Mouse (Mus musculus) thymus, postnatal 0 days (tissue): Measurements from ENCODE around the gene Pacs2. TPM values are rescaled to one million over a fixed set of nuclear protein-coding genes. Genes with fewer than 3 reads are reported as not detected.

Experiments used
- DNase-seq: peaks from one replicate; pipeline ENCODE4 v3.0.0-alpha.2; 2015; ENCODE audit warnings: low spot score
- polyA plus RNA-seq: library from polyadenylated mRNA; unstranded; fragments of >200 nt; fragmentation: Nextera tagmentation; extraction: Ambion mirVana; gene quantifications from 2 replicates; pipeline ENCODE4 v1.2.1, GENCODE M21; 2015

Gene Pacs2
- polyA plus RNA-seq, 1 experiment from 2014 or later: 6.4 TPM

DNA sequence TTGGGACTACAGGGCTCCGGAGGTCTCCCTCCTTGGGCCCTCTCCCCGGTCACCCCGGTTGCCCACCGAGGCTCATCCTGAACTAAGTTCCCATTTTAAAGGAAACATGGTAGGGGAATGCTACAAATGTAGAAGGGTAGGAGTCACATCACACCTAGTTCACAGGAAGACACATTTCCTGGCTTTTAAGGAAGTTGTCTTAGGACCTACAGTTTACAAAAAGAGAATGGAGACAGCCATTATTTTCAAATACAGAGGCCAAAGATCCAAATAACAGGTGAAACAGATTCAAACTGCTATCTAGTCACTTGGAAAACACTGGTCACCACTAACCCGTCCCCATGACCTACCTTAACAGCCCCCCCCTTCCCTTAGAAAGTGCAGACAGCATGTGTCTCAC lies 1.9 kb upstream of the Pacs2 start:
- DNase-seq: no peak

DNA sequence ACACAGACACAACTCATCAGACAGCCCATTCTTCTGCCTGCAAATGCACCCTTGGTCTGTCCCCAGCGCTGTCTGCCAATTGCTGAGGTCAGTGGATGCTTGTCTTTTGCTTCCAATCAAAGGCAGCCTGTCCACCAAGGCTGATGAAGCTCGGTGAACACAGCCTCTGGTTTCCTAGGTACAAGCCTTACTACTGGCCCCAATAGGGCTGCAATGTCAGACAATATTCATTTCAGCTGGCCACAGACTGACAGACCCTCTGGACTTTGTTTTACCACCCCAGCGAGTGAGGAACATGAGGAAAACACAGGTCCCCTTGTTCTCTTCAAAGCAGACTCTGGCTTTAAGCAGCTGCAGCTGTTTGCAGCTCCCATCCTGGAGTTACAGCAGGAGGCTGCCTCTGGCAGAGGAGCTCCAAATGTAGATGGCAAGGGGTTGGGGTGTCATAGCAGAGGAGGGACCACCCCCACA lies 1.3 kb upstream of the Pacs2 start:
- no peak for DNase-seq

DNA sequence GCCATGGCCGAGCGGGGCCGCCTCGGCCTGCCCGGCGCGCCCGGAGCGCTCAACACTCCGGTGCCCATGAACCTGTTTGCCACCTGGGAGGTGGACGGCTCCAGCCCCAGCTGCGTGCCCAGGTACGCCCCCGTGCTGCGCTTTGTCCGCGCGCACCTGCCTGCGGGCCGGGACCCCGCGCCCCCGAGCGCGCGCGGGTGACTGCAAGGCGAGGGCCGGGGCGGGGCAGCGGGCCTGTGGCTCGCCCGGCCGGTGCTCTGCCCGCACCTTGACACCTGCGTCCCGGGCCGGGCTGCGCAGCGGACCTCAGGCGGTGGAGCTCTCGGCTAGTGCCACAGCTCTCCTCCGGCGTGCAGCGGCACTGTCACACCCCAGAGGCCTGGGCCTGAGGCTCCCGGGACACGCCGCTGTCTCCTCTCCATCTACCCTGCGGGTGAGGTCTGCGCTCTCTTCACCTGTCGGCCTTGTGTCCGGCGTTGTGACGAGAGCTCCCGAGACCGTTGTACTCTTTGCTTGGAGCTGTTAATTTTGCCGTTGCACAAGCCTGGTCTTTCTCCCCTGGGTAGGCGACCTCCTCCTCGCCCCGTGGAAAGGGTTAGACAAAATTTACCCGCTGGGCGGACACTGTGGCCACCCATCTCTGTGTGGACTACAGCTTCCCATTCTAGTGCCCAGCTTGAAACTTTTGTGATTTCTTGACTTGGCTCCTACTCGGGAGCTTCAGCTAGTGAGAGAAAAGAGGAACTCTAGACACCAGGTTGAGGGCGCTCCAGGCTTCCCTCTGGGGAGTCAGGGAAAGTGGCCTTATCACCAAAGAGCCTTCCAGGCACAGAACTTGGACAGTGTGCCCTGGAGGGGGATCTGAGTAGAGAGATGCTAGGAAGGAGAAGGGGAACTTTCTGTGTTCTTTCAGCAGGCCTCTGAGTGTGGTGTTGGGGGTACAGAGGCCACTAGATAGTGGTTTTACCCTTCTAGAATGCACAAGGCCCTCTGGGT lies 551 bp downstream of the Pacs2 start:
- peak; percentile 37 for DNase-seq

DNA sequence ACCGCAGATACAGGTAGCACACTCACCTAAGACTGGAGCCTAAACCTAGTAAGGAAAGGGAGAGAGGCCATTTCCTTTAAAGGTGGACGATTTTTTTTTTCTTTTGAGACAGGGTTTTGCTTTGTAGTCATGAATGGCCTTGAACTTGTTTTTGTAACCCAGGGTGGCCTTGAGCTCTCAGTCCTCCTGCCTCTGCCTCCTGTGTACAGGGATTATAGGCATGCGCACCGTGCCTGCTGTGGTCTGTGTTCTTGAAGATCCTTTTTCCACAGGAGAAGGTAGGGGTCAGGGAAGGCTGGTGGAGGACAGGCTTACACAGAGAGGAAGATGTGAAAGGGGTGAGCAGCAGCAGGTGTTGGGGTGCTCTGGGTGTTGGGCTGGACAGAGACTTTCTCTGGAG lies 1.6 kb downstream of the Pacs2 start:
- DNase-seq: no peak

DNA sequence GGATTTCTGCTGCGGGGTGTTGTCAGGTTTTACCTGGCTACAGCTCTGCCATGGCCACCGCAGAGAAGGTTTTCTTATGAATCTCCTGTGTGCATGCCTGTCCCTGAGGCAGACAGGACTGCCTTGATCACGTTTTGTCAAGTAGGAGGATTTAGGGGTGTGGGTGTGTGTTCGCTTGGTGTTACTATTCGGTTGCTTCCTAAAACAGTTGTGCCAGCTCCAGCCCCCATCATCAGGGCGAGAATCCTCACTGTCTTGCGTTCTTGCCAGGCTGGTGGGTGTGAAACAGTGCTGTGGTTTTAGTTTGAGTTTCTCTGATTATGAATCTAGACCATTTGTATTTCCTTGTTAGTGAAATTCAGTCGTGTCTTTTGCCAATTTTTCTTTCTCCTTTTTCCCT lies 2.7 kb downstream of the Pacs2 start:
- no peak for DNase-seq

DNA sequence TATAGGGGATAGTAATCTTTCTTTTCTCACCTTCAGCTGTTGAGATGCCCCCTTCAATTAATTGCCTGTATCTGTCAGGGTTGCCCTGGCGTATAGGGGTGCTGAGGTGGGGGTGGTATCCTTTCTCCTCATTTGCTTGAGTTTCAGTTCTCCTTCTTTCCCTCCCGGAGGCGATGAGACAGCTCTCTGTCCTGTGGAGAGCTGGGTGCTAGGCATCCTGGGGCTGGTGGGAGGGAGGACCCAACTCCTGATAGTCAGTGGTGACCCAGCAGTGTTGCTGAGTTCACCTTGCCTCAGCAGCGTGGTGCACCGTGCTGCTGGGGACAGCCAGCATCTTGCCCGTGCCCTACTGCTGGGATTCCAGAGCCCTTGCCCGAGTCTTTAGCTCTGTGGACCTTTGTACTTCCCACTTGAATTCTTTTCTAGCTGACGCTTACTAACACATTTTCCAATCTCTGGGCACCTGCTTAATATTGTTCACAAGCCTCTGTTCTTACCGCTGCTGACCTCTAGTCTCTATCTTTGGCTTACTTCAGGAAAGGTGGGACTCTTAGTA lies 3.2 kb downstream of the Pacs2 start:
- DNase-seq: no peak

GRCm38 (mm10) chr12:113018763-113019162 lies 4.5 kb downstream of the Pacs2 start:
- DNase-seq: no peak

GRCm38 (mm10) chr12:113021488-113021887 lies 7.2 kb downstream of the Pacs2 start:
- DNase-seq: no peak

DNA sequence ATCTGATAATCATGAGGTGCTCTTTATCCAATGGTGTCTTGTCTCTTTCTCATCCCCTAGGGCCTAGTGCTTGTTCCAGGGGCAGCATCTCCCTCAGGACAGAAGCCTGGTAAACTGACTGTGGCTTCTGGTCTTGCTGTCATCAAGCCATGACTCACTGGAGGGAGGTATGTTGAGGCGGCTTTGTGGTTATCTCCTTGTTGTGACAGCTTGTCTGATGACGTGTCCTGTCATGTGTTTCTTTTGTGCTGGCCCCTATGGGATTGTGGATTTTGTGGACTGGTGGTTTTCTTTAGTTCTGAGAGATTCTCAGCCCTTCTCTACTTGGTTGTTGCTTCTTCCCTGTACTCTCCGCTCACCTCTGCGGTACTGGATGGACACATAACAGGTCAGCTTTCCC lies 8.8 kb downstream of the Pacs2 start:
- DNase-seq: no peak

- no peak for DNase-seq
Observed at GRCm38 (mm10) chr12:113026557-113026956, 12.2 kb downstream of the Pacs2 start.

- no peak for DNase-seq
Observed at GRCm38 (mm10) chr12:113027495-113027894, 13.2 kb downstream of the Pacs2 start.

DNA sequence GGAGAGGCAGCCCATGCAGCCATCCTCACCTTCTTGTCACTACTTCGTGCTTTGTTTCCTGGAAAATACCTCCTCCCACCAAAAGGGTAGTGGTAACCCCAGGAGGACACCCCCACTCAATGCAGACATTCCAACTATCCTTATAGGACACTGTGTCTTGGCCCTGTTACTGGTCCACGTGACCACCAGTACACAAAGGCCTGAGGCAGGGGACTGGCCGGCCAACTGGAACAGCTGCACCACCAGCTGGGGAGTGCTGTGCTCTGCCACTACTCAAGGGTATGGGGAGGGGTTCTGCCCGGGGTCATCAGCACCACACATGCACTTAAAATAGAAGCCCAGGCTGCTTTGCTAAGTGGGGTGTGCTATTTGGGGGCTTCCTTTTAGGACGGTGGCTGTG lies 13.8 kb downstream of the Pacs2 start:
- no peak for DNase-seq

- DNase-seq: no peak
Observed at GRCm38 (mm10) chr12:113028898-113029297, 14.6 kb downstream of the Pacs2 start.

DNA sequence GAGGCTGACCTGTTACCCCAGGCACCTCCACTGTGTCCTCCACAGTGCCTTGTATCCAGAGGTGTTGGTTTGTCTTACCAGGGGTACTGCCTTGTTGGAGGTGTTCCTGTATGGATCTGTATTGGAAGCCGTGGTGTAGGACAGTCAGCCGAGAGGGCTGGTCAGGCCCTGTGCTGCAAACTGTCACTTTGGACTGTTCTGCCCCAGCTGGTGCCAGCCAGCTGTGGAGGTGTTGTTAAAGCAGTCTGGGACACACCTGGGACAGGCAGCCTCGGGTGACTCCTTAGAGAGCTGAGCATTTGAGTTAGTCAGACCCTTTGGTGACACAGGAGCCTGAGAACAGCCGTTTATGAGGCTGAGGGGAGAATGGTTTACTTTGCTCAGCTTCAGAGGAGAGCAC lies 15.7 kb downstream of the Pacs2 start:
- DNase-seq: no peak

- DNase-seq: no peak
Observed at GRCm38 (mm10) chr12:113030993-113031392, 16.7 kb downstream of the Pacs2 start.

- DNase-seq: no peak
Observed at GRCm38 (mm10) chr12:113031441-113031840, 17.1 kb downstream of the Pacs2 start.

- no peak for DNase-seq
Observed at GRCm38 (mm10) chr12:113032296-113033250, 18.3 kb downstream of the Pacs2 start.

- DNase-seq: no peak
Observed at GRCm38 (mm10) chr12:113035093-113035492, 20.8 kb downstream of the Pacs2 start.

- DNase-seq: no peak
Observed at GRCm38 (mm10) chr12:113036996-113037395, 22.7 kb downstream of the Pacs2 start.

DNA sequence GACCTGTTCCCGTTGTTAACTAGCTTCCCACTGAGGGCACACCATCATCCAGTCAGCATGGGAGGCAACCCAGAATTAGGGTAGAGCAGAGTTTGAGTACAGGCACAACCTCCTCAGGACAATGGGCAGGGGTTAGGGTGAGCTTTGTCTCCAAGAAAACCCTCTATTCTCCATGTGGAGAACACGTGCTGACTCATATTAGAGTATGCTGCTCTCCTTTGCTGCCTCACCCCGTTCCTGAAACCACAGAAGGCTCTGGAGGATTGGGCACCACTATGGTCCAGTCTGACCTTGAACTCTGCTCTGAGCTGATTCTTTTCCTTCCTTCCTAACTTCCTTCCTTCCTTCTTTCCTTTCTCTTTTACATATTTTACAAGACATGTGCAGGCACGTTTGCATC lies 24.1 kb downstream of the Pacs2 start:
- DNase-seq: no peak
